Mouse (Mus musculus): ENCODE measurements around the gene Rfk. TPM values are rescaled to one million over a fixed set of nuclear protein-coding genes. Genes with fewer than 3 reads are reported as not detected.

The Rfk gene
- polyA plus RNA-seq, 1 experiment from 2014 or later: 77.2 TPM

DNA sequence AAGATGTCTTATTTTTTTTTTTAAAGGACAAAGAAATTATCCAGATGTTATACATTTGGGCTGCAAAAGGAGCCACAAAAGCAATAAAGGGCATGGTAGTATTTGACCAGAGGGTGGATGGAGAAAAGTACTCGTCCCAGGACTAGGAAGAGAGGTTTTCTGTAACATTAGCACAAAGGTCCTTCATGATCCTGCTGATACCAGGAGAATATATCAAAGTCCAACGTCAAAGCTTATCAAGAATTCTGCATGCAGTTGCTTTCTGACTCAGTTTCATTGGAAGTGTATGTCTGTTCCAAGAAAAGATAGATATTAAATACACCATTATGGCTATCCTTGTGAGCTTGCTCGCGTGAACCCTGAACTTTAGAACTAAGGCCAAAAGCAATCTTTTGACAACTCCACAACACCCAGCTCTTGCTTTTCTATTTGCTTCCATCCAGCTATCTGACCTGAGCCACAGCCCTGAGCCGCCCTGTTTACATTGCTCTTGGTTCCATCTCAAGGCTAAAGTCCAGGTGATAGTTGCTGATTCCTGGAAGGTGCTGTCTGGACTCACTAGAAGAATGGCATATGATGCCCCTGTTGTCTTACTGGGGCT is 16.7 kb downstream of the Rfk start:
- Histone ChIP-seq H3K4me1 (replicated peaks; ENCODE audit: control insufficient read depth, insufficient read depth, low read length) (no peaks in the 10 kb centered on the region), H3K4me2 (ENCODE audit: low read length) (no peak overlapping the region), H3K9ac (ENCODE audit: low read length) (no peak overlapping the region), H3K27ac (ENCODE audit: low read depth) (peak overlapping the region; percentile 27; the same call in 1 of the 2 replicates), H3K36me3 (ENCODE audit: control insufficient read depth, insufficient read depth, low read length) (no peaks in the 10 kb centered on the region), H3K27me3 (replicated peaks; ENCODE audit: control insufficient read depth, insufficient read depth, low read length) (no peaks in the 10 kb centered on the region), H3K4me3 (ENCODE audit: low read depth, low read length) (no peak overlapping the region), H3K9me3 (ENCODE audit: control insufficient read depth, low read length) (no peaks in the 10 kb centered on the region)
- DNase-seq (ENCODE audit: low spot score): no peak
- whole genome bisulfite sequencing: 70% methylated on average over 5 of the region's 5 CpGs
- ATAC-seq (replicated peaks; ENCODE audit: low FRiP score, low TSS enrichment, low read depth): no peak; the same call in 1 of the 2 replicates

GRCm38 (mm10) chr19:17412915-17413459 is 19.1 kb downstream of the Rfk start:
- H3K4me2 ChIP-seq (ENCODE audit: low read length): no peak overlapping the region
- DNase-seq (ENCODE audit: low spot score) (no peak), ATAC-seq (replicated peaks; ENCODE audit: low FRiP score, low TSS enrichment, low read depth) (no peak)
- WGBS: 60% methylated on average over 4 of the region's 4 CpGs
- H3K4me3 ChIP-seq (ENCODE audit: low read depth, low read length): no peak overlapping the region
- no peaks in the 10 kb centered on the region for H3K36me3 ChIP-seq (ENCODE audit: control insufficient read depth, insufficient read depth, low read length)
- H3K9me3 ChIP-seq (ENCODE audit: control insufficient read depth, low read length): no peaks in the 10 kb centered on the region
- no peaks in the 10 kb centered on the region for H3K4me1 ChIP-seq (replicated peaks; ENCODE audit: control insufficient read depth, insufficient read depth, low read length)
- no peaks in the 10 kb centered on the region for H3K27me3 ChIP-seq (replicated peaks; ENCODE audit: control insufficient read depth, insufficient read depth, low read length)
- no peak overlapping the region for H3K9ac ChIP-seq (ENCODE audit: low read length)
- H3K27ac ChIP-seq (ENCODE audit: low read depth): no peak overlapping the region

GRCm38 (mm10) chr19:17417855-17418254 is 24.0 kb downstream of the Rfk start:
- no peak for ATAC-seq (replicated peaks; ENCODE audit: low FRiP score, low TSS enrichment, low read depth)
- 78% methylated on average over 1 of the region's 1 CpGs for WGBS
- H3K9me3 ChIP-seq (ENCODE audit: control insufficient read depth, low read length): no peaks in the 10 kb centered on the region
- H3K36me3 ChIP-seq (ENCODE audit: control insufficient read depth, insufficient read depth, low read length): no peaks in the 10 kb centered on the region
- H3K27ac ChIP-seq (ENCODE audit: low read depth): no peak overlapping the region
- H3K27me3 ChIP-seq (replicated peaks; ENCODE audit: control insufficient read depth, insufficient read depth, low read length): no peaks in the 10 kb centered on the region
- no peak overlapping the region for H3K4me2 ChIP-seq (ENCODE audit: low read length)
- no peak overlapping the region for H3K9ac ChIP-seq (ENCODE audit: low read length)
- no peak for DNase-seq (ENCODE audit: low spot score)
- no peak overlapping the region for H3K4me3 ChIP-seq (ENCODE audit: low read depth, low read length)
- no peaks in the 10 kb centered on the region for H3K4me1 ChIP-seq (replicated peaks; ENCODE audit: control insufficient read depth, insufficient read depth, low read length)

- H3K9ac ChIP-seq (ENCODE audit: low read length): no peak overlapping the region
- H3K27ac ChIP-seq (ENCODE audit: low read depth): no peak overlapping the region
- no peaks in the 10 kb centered on the region for H3K4me1 ChIP-seq (replicated peaks; ENCODE audit: control insufficient read depth, insufficient read depth, low read length)
- DNase-seq (ENCODE audit: low spot score) (no peak), ATAC-seq (replicated peaks; ENCODE audit: low FRiP score, low TSS enrichment, low read depth) (no peak)
- no peaks in the 10 kb centered on the region for H3K27me3 ChIP-seq (replicated peaks; ENCODE audit: control insufficient read depth, insufficient read depth, low read length)
- no peak overlapping the region for H3K4me2 ChIP-seq (ENCODE audit: low read length)
- 74% methylated on average over 3 of the region's 3 CpGs for WGBS
- H3K36me3 ChIP-seq (ENCODE audit: control insufficient read depth, insufficient read depth, low read length): no peaks in the 10 kb centered on the region
- no peaks in the 10 kb centered on the region for H3K9me3 ChIP-seq (ENCODE audit: control insufficient read depth, low read length)
- no peak overlapping the region for H3K4me3 ChIP-seq (ENCODE audit: low read depth, low read length)
Observed at GRCm38 (mm10) chr19:17423306-17423705, 29.5 kb downstream of the Rfk start.

DNA sequence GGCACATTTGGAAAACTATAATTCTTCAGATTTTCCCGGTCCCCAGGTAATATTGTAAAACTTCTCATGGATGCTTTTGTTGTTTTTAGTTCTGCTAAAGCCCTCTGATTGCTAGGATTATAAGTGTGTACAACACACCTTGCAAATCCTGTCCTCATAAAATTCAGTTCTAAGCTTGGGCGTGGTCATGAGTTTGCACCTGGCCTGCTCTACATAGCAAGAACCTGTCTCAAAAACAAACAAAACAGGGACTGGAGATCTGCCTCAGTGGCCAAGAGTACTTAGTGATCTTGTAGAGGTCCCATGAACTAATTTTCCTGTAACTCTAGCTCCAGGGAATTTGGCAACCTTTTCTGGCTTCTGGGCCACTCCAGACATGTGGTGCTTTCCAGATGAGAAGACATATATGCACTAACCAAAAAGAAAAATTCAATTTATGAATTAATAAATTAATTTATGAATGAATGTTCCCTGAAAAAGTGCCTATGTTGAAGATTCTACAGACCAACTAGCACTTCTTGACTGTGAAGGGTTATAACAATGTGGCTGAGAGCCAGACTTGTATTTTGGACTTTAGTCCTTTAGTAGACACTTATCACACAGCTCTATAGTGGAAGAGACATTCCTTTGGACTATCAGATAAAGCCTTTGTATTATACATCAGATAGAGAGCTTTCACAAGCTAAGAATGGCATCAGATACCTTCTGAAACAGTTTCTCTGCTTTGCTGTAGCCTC is 34.1 kb downstream of the Rfk start:
- no peaks in the 10 kb centered on the region for H3K36me3 ChIP-seq (ENCODE audit: control insufficient read depth, insufficient read depth, low read length)
- no peaks in the 10 kb centered on the region for H3K9me3 ChIP-seq (ENCODE audit: control insufficient read depth, low read length)
- whole genome bisulfite sequencing: 83% methylated on average over 2 of the region's 2 CpGs
- DNase-seq (ENCODE audit: low spot score) (no peak), ATAC-seq (replicated peaks; ENCODE audit: low FRiP score, low TSS enrichment, low read depth) (no peak)
- H3K27me3 ChIP-seq (replicated peaks; ENCODE audit: control insufficient read depth, insufficient read depth, low read length): no peaks in the 10 kb centered on the region
- H3K4me1 ChIP-seq (replicated peaks; ENCODE audit: control insufficient read depth, insufficient read depth, low read length): no peaks in the 10 kb centered on the region
- H3K4me3 ChIP-seq (ENCODE audit: low read depth, low read length): no peak overlapping the region
- H3K9ac ChIP-seq (ENCODE audit: low read length): no peak overlapping the region
- no peak overlapping the region for H3K27ac ChIP-seq (ENCODE audit: low read depth)
- H3K4me2 ChIP-seq (ENCODE audit: low read length): no peak overlapping the region

GRCm38 (mm10) chr19:17428561-17428914 is 34.7 kb downstream of the Rfk start:
- no peaks in the 10 kb centered on the region for H3K4me1 ChIP-seq (replicated peaks; ENCODE audit: control insufficient read depth, insufficient read depth, low read length)
- ATAC-seq (replicated peaks; ENCODE audit: low FRiP score, low TSS enrichment, low read depth): no peak
- 88% methylated on average over 2 of the region's 2 CpGs for WGBS
- H3K9ac ChIP-seq (ENCODE audit: low read length): no peak overlapping the region
- DNase-seq (ENCODE audit: low spot score): no peak
- H3K27me3 ChIP-seq (replicated peaks; ENCODE audit: control insufficient read depth, insufficient read depth, low read length): no peaks in the 10 kb centered on the region
- no peaks in the 10 kb centered on the region for H3K36me3 ChIP-seq (ENCODE audit: control insufficient read depth, insufficient read depth, low read length)
- no peak overlapping the region for H3K4me2 ChIP-seq (ENCODE audit: low read length)
- no peak overlapping the region for H3K27ac ChIP-seq (ENCODE audit: low read depth)
- no peaks in the 10 kb centered on the region for H3K9me3 ChIP-seq (ENCODE audit: control insufficient read depth, low read length)
- no peak overlapping the region for H3K4me3 ChIP-seq (ENCODE audit: low read depth, low read length)

GRCm38 (mm10) chr19:17436651-17437050 is 42.8 kb downstream of the Rfk start:
- Histone ChIP-seq H3K4me2 (ENCODE audit: low read length) (no peak overlapping the region), H3K9ac (ENCODE audit: low read length) (no peak overlapping the region), H3K36me3 (ENCODE audit: control insufficient read depth, insufficient read depth, low read length) (no peaks in the 10 kb centered on the region), H3K4me3 (ENCODE audit: low read depth, low read length) (no peak overlapping the region), H3K27ac (ENCODE audit: low read depth) (no peak overlapping the region), H3K9me3 (ENCODE audit: control insufficient read depth, low read length) (no peaks in the 10 kb centered on the region), H3K27me3 (replicated peaks; ENCODE audit: control insufficient read depth, insufficient read depth, low read length) (no peaks in the 10 kb centered on the region), H3K4me1 (replicated peaks; ENCODE audit: control insufficient read depth, insufficient read depth, low read length) (no peaks in the 10 kb centered on the region)
- WGBS: 90% methylated on average over 1 of the region's 1 CpGs
- ATAC-seq (replicated peaks; ENCODE audit: low FRiP score, low TSS enrichment, low read depth): no peak
- DNase-seq (ENCODE audit: low spot score): no peak

GRCm38 (mm10) chr19:17439476-17440189 is 45.8 kb downstream of the Rfk start:
- WGBS: 66% methylated on average over 4 of the region's 4 CpGs
- no peak overlapping the region for H3K9ac ChIP-seq (ENCODE audit: low read length)
- H3K36me3 ChIP-seq (ENCODE audit: control insufficient read depth, insufficient read depth, low read length): no peaks in the 10 kb centered on the region
- DNase-seq (ENCODE audit: low spot score) (no peak), ATAC-seq (replicated peaks; ENCODE audit: low FRiP score, low TSS enrichment, low read depth) (no peak)
- H3K4me3 ChIP-seq (ENCODE audit: low read depth, low read length): no peak overlapping the region
- no peak overlapping the region for H3K27ac ChIP-seq (ENCODE audit: low read depth)
- no peaks in the 10 kb centered on the region for H3K9me3 ChIP-seq (ENCODE audit: control insufficient read depth, low read length)
- H3K4me2 ChIP-seq (ENCODE audit: low read length): no peak overlapping the region
- no peaks in the 10 kb centered on the region for H3K4me1 ChIP-seq (replicated peaks; ENCODE audit: control insufficient read depth, insufficient read depth, low read length)
- H3K27me3 ChIP-seq (replicated peaks; ENCODE audit: control insufficient read depth, insufficient read depth, low read length): no peaks in the 10 kb centered on the region
